Mouse (Mus musculus) brain, embryonic 14.5 days (tissue): ENCODE data around the gene Midn. TPM values are rescaled to one million over a fixed set of nuclear protein-coding genes. Genes with fewer than 3 reads are reported as not detected.
A peak's percentile ranks its signal among the peaks of the same experiment; 100 is the strongest.

Experiments used
- DNase-seq: peaks from one replicate; pipeline ENCODE4 v3.0.0-alpha.2; 2011; ENCODE audit warnings: low read depth
- CTCF ChIP-seq: fragments of 200-500 bp; IDR thresholded peaks from 2 replicates; pipeline ENCODE4 v1.5.1; 2012; ENCODE audit warnings: inconsistent platforms, mild to moderate bottlenecking, moderate library complexity, borderline replicate concordance; ENCODE audit not compliant: insufficient read depth, insufficient read length; ENCODE audit errors: extremely low read depth
- POLR2A ChIP-seq: fragments of 200-500 bp; IDR thresholded peaks from 2 replicates; pipeline ENCODE4 v1.6.1; 2012; ENCODE audit warnings: mild to moderate bottlenecking, inconsistent platforms, borderline replicate concordance; ENCODE audit not compliant: poor library complexity, insufficient read depth, insufficient read length, severe bottlenecking; ENCODE audit errors: extremely low read depth
- polyA plus RNA-seq: library from polyadenylated mRNA; depleted of rRNA; stranded (reverse); fragments of >200 nt; gene quantifications from 2 replicates; pipeline ENCODE4 v1.2.3, GENCODE M21; 2012

The Midn gene
- polyA plus RNA-seq, 1 experiment = 213 TPM

DNA sequence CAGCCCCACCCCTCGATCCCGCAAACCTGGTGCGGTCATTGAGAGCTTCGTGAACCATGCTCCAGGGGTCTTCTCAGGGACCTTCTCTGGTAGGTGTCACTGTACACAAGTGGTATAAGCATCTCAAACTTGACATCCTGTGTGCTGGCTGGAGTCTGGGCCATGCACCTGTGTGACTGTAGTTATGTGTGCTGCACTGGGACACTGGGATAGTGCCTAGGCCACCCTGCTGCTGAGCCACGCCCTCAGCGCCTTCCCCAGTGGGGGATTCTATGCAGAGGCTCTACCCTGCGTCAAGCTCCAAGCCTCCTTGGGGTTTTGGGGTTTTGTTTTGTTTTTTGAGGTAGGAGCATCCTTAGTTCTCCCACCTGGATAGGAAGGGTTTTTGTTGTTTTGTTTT, 6.3 kb downstream of the Midn start:
- no peak for DNase-seq
- TF ChIP-seq POLR2A = no peak
- TF ChIP-seq CTCF = no peak

DNA sequence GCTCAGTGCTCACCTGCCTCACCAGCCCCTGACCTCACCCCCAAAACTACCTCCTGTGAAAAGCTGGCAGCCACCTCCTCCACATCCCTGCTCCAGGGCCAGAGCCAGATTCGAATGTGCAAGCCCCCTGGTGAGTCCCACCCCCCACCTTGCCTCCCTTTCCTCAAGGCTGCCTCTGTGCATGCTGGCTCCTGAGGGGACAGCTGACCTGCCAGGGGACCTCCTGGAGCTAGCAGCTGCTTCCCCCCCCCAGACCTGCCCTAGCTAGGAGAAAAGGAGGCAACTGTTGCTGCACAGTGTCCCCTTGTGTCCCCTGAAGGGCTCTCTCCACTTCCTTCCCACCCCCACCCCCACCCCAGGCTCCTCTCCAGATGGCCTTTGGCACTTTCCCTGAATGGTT, 7.2 kb downstream of the Midn start:
- TF ChIP-seq POLR2A = no peak
- TF ChIP-seq CTCF = no peak
- no peak for DNase-seq

DNA sequence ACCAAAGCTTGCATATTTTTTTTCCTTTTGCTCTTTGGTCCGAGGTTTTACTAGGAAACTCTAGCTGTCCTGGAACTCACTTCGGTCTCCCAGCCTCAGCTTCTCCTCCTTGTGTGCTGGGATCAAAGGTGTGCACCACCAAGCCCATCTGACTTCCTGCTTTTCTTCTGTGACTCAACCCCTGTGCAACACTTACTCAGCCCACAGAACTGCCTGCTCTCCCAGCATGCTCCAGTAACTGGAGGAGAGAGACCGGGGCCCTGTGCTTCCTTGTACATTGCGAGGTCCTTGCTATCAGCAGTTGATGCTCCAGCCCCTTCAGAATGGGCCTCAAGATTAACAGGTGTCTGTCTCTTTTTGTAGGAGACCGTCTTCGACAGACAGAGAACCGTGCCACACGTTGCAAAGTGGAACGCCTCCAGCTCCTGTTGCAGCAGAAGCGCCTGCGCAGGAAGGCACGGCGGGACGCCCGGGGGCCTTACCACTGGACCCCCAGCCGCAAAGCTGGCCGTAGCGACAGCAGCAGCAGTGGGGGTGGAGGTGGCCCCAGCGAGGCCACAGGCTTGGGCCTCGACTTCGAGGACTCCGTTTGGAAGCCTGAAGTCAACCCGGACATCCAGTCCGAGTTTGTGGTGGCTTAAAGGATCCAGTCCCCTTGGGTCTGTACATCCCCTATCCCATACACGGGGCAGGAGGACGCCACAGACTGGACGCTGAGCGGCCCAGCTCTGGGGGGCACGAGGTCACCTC, 8.1 kb downstream of the Midn start:
- TF ChIP-seq POLR2A = no peak
- no peak for TF ChIP-seq CTCF
- no peak for DNase-seq

DNA sequence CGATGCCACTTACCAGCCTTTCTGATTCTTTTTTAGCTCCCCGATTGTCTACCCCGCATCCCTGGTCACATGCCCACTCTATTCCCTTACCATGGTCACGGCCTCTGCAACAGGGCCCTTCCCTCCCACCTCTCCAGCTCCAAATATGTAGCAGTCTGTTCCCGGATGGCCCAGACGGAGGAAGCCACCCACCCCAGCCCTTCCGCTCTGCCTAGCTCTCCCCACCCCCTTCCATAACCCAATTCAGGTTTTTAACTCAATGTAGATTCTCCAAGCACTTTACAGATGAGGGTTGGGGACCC, 8.6 kb downstream of the Midn start:
- no peak for DNase-seq
- TF ChIP-seq POLR2A (no peak), CTCF (no peak)

DNA sequence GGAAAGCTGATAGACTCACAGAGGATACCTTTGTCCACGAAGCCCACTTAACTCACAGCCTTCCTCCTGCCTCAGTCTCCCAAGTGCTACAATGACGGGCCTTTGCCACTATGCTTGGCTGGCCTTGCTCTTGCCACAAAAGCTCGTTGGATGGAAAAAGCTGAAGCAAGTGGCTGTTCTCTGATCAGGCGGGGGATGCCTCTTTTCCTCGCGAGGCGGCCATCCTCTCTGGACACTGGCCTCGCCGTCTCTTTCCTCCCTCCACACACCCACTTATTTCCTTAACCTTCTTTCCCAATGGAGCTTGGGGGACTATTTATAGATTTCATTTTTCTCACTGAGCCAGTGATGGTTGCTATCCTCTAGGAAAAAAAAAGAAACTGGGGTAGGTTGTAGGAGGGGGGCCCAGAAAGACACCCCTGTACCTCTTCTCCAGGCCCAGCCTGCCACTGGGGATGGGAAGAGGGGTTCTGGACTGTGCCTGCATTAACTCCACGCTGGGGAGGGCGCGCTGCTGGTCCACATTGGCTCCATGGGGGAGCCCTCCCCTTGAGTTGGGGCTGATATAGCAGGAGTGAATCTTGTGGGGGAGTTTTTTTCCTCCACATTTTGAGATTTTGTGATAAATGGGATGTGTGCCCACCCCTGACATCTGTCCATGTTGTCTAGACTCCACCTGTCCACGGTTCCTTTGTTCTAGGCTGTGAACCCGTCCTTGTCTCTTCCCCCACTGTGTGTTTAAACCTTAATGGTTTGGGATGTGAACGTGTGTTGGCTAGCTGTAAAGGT, 9.3 kb downstream of the Midn start:
- no peak for DNase-seq
- no peak for TF ChIP-seq POLR2A

DNA sequence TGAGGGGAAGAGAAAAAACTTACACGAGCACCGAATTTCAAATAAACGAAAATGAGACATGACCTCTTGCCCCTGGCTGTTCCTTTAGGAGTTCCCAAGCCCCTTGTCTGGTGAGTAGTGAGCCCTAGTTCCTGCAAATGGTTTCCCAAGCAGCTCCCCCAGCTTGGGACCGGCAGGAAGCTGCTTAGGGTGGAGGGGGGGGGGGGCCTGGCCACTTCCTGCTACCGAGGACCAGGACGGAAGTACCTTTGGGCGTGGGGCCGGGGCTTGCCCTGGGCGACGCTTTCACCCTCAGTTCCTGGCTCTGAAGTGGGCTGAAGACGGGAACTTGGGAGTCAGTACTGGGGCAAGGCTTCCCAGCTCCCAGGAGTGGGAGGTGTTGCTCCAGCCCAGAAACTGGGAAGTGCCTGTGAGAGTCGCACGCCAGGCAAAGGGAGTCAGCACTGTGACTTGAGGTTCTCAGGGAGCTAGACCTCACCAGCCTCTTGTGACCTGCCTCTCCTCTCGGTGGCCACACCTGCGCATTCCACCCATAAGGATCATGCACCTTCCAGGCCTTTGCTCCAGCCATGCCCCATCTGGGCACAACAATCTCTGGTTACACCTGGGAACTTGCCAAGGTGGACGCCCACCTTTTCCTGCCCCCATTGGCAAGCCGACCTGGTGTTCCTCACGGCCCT, 10.4 kb downstream of the Midn start:
- peak; percentile 73 for DNase-seq
- no peak for TF ChIP-seq CTCF
- 0 out of 2 replicates have a peak, but pooled peaks have one; percentile 9 for TF ChIP-seq POLR2A

DNA sequence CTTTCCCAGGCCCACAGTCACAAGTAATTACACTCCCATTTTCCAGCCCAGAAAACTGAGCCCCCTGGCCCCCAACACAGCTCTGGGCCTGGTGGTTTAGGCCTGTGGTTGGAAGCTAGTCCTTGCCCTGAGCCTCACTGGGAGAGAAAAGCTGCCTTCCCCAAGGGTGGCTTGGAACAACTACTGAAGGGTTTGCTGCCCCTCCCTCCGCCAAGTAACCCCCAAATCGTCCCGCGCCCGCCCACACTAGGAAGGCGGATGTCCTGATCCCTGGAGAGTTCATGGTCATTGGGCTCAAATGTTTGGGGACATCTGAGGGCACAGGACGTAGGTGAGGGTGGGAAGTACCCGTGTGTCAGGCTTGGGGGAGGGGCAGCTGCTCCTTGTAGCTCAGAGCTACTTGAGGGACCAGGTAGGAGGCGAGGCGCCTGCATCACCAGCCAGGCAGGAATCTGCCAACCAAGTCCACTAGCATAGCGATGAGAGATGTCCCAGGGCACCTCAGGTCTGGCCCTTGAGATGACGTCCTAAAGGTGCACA, 11.0 kb downstream of the Midn start:
- no peak for TF ChIP-seq POLR2A
- no peak for TF ChIP-seq CTCF
- peak; percentile 78 for DNase-seq

DNA sequence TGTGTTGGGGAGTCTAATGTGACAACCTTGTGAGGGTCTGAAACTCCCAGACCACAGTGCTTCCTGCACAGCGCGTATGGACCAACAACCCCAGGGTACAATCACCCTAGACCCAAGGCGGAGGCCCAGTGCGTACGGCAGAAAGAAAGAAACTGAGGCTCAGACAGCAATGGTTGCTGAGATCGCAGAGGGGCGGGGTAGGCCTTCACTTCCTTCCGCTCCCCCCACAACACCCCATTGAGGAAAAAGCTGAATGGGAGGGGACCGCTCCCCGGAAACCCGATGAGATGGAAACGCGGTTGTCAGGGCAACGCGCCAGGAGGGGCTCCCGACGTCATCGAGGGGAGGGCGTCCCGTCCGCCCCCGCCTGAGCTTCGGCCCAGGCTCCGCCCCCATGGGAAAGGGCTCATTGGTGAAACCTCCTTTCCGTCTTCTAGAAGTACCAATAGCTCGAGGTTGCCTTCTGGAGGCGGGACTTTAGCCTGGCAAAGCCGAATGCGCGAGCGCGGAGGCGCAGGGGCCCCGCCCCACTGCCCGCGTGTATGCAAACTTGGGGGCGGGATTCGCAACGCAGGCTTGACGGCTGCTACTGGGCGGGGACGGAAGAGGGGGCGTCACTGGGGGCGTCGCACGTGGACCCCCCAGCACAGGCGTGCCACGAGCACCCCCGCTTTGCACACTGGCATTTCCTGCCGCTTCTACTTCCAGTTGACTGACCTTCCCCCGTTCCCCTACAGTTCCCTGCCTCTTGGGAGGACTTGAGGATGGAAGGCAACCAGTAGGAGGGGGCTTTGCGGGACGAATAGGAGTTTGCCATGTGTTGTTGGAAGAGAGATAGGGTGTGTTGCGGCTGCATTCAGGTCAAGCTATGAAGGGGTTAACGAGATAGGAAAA, 11.7 kb downstream of the Midn start:
- TF ChIP-seq CTCF = no peak
- no peak for TF ChIP-seq POLR2A
- DNase-seq = peak; percentile 99

DNA sequence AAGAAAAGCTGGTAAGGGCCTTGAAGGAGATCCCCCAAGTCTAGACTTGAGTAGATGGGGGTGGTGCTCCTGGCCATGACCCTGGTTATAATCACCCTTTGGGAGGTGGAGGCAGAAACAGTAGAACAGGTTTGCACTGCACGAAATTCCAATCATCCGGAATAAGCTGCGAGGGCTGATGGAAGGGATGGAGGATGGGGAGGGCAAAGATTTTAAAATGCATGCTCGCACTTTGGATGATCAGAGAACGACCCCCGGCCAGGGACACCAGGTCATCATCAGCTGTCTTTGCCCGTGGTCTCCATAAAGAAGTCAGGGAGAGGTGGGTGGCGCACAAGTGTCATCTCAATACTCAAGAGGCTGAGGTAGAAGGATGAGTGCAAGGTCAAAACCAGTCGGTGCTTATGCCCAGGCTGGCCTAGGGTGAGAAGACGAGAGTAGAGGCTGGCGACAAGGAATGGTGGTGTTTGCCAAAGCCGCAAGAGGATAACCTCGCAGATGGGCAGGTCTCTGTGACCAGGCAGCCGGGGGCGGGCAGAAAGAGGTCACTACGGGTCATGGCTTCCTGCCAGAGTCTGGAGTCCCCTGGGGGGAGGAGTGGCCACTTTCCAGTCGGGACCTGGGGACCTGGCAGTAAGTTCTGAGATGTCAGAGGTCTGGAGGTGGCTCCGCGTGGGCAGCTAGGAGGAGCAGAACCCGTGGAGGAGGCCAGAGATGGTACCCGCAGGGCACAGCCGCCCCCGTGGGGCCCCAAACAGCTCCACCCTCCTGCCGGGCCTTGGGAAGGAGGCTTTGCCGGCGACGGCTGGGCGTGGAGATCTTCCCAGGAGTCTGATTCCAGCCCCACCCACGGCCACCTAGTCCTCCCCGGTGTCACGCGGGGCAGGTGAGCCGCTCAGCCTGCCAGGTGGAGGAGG, 12.6 kb downstream of the Midn start:
- DNase-seq = no peak
- TF ChIP-seq CTCF = no peak
- TF ChIP-seq POLR2A = no peak
